Mouse (Mus musculus) hematopoietic stem cell, adult 5-6 weeks (primary cell): ENCODE data around the gene Wnt7b. TPM values are rescaled to one million over a fixed set of nuclear protein-coding genes. Genes with fewer than 3 reads are reported as not detected.

Source experiments
- ATAC-seq, 2 experiments: fragments of 125-278 bp in 1 of 2; replicated peaks in 1 of 2; 2 replicates each; pipeline ENCODE4 v1.8.0; 2016 to 2017; ENCODE audit warnings: inconsistent platforms in 2 of 2, mild to moderate bottlenecking in 2 of 2, moderate number of reproducible peaks in 2 of 2, low read depth in 1 of 2, moderate TSS enrichment in 1 of 2; ENCODE audit not compliant: low FRiP score in 2 of 2, poor library complexity in 2 of 2, severe bottlenecking in 2 of 2, insufficient read depth in 1 of 2, low TSS enrichment in 1 of 2
- total RNA-seq: library from RNA; stranded (forward); fragments of 172-1452, 232-1000 nt; gene quantifications from 2 replicates; pipeline ENCODE4 v1.2.3, GENCODE M21; 2017

Wnt7b gene
- total RNA-seq, 1 experiment from 2014 or later: not detected

DNA sequence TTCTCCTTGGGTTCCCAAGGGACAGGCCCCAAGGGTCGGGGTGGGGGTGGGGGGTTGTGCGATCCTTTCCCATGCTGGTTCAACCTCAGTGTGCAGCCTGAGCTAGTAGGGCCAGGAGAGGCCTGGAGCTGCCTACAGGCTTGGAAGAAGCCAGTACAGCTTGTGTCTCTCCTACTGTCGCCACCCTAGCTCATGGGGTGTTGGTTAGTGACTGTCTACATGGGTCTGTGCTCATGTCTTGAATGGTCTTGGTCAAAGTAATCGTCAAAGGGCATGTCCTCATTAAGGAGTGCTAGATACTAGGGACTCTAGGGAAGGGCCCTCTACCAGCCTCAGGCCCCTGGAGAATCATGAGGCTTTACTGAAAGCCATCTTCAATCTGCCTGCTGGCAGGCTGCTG lies 84.7 kb downstream of the Wnt7b start:
- no peak for ATAC-seq

DNA sequence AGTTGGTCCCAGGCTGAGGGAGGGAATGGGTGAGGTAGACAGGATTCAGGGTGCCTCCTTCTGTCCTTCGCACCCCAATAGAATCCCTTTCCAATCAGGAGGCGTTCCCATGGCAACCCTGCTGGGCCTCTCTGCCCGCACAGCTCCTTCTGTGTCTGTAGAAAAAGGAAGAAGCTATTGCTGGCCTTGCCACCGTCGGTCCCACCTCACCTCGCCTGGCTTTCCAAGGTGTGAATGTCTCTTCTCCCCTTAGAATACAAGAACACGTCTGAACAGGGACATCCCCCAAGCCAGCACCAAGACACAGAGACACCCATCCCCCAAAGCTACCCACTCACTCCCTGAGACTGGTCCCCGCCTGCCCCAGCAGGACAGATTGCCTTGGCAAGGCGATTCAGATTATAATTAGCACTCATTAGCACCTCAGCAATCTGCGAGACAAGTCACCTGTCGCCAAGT lies 88.1 kb downstream of the Wnt7b start:
- no peak for ATAC-seq

DNA sequence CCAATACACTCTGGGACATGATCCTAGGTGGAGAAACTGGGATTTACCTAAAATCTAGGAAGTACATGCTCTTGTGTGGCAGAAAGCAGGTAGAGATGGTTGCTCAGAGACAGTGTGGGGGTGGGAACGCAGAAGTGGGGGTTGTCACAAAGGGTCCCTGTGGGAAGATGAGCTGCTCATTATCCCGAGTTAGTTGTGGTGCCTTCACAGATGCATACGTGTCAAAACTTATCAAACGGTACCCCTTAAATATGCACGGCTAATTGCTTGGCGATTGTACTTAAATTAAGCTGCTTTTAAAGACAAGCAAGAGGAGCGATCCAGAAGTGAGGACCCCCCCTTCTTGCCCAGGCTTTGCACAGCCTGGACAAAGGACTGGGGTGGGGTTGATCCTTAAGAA lies 92.5 kb downstream of the Wnt7b start:
- no peak for ATAC-seq

DNA sequence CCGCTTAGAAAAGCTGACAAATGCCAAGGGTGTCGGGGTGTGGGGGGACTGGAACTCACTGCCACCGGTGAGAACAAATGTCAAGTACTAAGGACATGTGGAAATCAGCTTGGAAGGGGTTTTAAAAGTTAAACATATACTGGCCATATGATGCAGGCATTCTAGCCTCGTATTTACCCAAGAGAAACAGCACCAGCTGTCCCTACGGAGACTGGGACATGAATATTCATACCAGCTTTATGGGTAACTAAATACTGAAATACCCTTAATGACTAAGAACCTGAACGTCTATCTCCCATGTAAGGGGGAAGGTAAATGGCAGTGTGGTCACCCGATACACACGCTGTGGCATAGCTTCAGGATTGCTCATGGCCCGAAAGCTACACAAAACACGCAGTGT lies 93.4 kb downstream of the Wnt7b start:
- ATAC-seq: no peak

Other genes starting within 250 kb of the Wnt7b start
- 77.9 and 96.6 TPM in 2 replicates for gene Atxn10, start 246.2 kb downstream of the Wnt7b start, total RNA-seq
- gene 7530416G11Rik, start 79.2 kb downstream of the Wnt7b start, total RNA-seq: not detected in 2 replicates
- not detected in 2 replicates for gene Ppara, start 152.5 kb upstream of the Wnt7b start, total RNA-seq
- 12.1 and 12.4 TPM in 2 replicates for gene Cdpf1, start 229.2 kb upstream of the Wnt7b start, total RNA-seq
- 0.19 TPM in 1 of 2 replicates, not detected in the other for gene Pkdrej, start 239.3 kb upstream of the Wnt7b start, total RNA-seq
- gene Ttc38, start 249.8 kb upstream of the Wnt7b start, total RNA-seq: 7.6 and 11.3 TPM in 2 replicates